Mouse (Mus musculus) adrenal gland, adult 2 months (tissue): Measurements from ENCODE around the gene Ccdc83. TPM values are rescaled to one million over a fixed set of nuclear protein-coding genes. Genes with fewer than 3 reads are reported as not detected.

ENCODE experiments used
- DNase-seq: peaks from one replicate; pipeline ENCODE4 v3.0.0; 2021
- long read RNA-seq: library from polyadenylated mRNA; stranded (forward); transcript quantifications from one replicate; pipeline ENCODE4 v2.0.0, GENCODE M21; 2021
- polyA plus RNA-seq: library from polyadenylated mRNA; depleted of rRNA; stranded (reverse); fragments of >200 nt; gene quantifications from 2 replicates; pipeline ENCODE4 v1.2.3, GENCODE M21; 2012; rRNA removed
- total RNA-seq, 2 experiments: library from RNA; stranded (reverse); gene quantifications; 2 replicates each; pipeline ENCODE4 v1.2.3; 2021

Gene Ccdc83
- total RNA-seq (not detected), polyA plus RNA-seq (not detected in 2 replicates)
- long read RNA-seq, result 0 reads

DNA sequence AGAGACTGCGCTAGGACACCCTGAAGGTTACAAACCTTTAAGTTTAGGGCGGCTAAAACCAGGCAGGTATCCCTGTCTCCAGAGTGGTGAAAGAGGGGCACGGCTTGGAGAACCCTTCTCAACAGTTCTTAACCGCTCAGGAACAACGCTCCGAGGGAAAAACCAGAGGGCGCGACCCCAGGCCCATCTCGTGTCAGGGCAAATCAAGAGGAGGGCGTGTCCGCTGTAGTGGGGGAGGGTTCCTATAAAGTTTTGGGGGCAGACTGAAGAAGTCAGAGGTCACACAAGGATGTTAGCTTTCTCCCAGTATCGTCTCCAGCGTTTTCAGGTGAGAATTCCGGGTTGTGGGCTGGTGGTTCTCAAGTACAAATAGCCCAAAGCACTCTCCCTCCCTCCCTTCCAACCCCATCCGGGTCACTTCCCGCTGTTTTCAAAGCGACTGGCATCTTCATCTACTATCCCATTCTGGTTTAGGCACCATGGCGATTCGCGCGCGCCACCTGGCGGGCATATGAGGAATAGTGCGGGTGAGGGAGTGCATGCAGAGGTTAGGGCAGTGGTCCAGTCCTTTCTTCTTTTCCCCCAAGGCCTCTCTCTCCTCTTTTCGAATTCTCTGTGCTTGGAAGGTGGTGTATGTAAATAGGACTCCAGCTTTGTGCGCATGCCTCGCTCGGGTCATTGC lies at the start of gene Ccdc83:
Gene Ccdc83, minus strand, starts transcription at position 489 of the 682 bp plus-strand sequence.
- peak; percentile 83 for DNase-seq

GRCm38 (mm10) chr7:90313421-90313820 lies 47.8 kb upstream of the Ccdc83 start:
- DNase-seq, result no peak

- no peak for DNase-seq
Observed at GRCm38 (mm10) chr7:90312151-90312883, 46.7 kb upstream of the Ccdc83 start.

- DNase-seq, result peak; percentile 11
Observed at GRCm38 (mm10) chr7:90308003-90308402, 42.4 kb upstream of the Ccdc83 start.

GRCm38 (mm10) chr7:90306968-90307367 lies 41.4 kb upstream of the Ccdc83 start:
- no peak for DNase-seq

GRCm38 (mm10) chr7:90306079-90306478 lies 40.5 kb upstream of the Ccdc83 start:
- DNase-seq, result no peak

DNA sequence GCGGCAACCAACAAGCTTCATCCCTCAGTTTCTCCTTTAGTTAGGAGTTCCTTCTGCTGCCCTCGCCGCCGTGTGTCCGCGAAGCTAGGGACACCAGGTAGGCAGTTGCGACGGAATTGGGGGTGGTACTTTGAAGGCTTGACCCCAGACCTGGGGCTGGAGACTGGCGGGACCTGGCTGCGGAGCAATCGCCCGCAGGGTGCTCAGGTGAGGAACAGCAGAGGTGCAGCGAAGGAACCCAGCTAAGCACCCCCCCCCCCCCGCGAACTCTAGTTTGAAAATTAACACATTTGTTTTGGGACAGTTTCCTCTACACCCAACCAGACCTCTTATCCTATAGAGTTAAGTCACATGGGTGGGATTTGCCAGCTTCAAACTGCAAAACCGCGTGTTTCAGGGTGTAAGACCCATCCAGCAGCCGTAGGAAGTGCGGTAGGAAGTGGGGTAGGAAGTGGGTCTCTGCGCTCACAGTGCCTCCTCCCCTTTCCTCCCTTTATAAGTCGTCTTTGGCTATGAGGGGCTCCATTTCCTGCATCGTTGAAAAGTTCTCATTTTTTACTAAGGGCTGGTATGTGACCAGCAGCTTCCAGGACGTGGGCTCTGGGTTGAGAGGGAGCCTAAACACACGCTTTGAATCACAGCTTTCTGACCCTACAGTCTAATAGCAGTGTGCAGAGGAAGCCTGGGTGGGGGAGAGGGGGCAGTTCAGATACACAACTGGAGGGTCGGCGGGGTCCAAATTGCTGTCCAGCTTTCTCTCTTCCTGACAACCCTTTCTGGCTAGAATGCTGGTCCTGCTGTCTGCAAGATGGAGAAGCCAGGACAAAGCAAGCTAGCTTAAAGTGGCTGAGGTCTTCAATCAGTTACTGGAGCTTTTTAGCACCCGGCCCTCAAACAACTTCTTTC lies 37.3 kb upstream of the Ccdc83 start:
- peak; percentile 4 for DNase-seq

DNA sequence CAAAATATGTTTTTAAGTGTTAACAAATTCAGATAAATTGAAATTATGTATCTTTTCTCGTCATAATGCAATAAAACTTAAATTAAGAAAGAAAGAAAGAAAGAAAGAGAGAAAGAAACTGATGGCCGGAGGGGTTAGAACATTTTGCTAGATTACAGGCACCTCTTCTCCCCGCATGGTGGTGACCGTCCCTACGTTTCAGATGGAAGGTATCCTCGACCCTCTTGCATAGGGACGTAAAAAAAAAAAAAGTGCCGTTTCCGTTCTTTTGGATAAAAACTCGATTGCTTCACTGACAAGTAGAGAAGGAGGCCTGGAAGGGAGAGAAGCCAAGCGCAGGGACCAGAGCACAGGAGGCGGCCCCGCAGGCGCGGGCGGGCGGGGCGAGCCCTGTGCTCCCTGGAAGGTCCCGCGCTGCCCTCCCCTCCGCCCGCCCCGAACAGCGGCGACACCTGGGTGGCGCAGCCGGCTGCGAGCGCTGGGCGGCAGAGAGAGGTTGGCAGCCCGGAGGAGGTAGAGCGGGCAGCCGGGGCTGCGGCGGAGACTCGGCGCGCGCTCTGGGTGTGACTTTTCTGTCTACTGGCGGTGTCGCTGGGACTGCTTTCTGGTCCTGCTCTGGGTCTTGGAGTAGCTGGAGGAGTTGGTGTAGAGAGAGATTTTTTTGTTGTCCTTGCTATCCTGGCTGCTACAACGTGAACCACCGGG lies 36.5 kb upstream of the Ccdc83 start, which contains the start of gene Sytl2:
Gene Sytl2, plus strand, starts transcription at position 311 of the 705 bp plus-strand sequence.
- DNase-seq, result peak; percentile 81

DNA sequence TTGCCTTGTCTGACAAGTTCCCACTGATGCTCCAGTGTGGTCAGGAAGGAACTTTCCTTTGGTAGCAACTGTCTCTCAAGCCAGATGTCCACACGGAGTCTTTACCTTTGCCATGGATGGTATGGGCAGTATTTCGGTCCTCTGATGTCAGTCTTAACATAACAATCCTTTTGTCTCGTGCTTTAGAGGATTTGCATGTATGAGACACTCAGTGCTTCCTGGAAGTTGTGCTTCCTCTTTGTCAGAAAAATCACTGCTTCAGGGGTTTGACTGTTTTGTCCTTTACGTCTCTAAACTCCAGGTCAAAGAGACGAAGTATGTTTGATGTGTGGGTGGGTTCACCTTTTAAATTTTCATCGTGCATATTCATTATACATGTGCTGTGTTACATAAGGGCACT lies 26.3 kb upstream of the Ccdc83 start:
- no peak for DNase-seq

DNA sequence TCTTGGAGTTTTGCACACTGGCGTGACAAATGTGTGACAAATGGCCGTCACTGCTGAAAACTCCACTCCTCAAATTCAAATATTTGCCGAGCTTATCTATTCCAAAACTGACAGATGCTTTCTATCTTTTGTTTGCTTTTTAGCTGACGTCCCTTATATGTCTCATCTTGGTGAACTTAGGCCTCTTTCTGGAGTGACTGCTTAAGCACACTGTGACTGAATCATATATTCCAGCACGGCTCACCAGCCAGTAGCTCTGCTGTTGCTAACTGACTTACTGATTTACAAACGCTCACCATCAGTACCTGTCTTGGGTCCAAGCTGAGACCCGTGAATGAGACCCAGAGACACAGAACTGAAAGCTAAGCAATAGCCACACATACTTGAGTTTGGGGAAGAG lies 19.2 kb upstream of the Ccdc83 start:
- no peak for DNase-seq

DNA sequence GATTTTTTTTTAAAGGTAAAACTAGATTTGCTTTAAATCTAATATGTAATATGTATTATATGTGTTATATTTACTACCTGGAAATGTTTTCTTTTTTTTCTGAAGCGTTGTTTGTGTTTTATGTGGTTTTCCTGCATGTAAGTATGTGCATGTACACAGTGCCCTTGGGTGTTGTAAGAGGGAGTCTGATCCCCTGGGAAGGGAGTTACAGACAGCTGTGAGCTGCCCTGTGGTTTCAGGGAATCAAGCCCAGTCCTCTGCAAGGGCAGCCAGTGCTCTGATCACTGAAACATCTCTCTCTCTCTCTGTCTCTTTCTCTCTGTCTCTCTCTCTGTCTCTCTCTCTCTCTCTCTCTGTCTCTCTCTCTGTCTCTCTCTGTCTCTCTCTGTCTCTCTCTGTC lies 17.2 kb upstream of the Ccdc83 start:
- no peak for DNase-seq

DNA sequence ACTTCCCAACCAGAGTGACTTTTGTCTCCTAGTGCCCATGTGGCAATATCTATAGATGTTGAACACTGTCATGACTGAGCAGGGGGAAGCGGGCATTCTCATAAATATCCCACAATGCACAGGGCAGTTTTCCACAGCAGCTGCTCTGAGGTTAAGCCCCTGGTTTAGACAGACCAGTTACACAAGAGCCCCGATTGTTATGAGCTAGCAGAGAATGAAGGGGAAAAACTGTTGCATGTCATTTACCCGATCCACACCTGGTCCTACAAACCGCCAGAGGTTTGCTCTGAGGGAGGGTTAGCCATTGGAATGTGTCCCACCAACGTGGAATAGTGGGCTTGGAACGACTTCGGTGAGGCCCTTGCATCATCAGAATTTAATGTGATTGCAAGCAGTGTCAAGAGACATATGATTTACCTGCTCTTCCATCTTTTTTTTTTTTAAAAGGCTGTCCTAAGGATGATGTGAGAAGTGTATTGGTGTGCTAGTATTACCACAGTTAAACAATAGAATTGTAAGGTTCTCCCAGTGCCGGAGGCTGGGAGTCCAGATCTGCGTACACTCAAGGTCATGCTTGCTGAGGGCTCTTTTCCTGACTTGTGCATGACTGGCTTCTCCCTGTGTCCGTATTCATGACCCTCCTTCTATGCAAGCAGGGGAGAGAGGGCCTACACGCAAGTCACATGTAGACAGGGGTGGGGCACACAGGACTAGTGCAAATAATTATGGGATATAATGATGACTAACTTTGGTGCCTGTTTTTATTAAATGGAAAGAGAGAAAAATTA lies 16.4 kb upstream of the Ccdc83 start:
- DNase-seq, result no peak

GRCm38 (mm10) chr7:90280878-90281277 lies 15.3 kb upstream of the Ccdc83 start:
- DNase-seq, result no peak

DNA sequence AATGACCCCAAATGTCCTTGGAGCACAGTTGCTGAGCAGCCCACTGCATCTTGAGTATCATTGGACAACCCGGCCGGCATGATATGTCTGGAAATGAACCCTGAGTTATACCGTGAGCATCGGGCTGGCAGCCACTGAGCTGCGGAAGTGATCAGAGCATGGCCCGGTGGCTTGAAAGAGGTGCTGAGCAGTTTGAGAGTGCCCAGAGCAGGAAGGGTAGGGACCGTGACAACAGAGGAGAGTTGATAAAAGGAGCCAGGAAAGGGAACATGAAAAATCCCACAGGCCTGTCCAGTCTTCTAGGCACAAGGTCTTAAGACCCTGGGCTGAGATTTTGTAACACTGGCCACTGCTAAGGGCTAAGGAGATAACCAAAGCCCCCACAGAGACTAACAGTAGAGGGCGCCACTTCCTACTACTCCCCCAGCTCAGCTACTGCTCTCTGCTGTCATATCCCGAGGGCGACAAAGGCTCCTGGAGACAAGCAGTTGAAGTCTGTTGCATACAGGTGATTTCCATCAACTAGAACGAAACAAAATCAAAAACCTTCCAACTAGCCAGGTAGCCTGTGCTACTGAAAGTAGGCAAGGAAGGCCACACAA lies 14.8 kb upstream of the Ccdc83 start:
- DNase-seq, result peak; percentile 50

DNA sequence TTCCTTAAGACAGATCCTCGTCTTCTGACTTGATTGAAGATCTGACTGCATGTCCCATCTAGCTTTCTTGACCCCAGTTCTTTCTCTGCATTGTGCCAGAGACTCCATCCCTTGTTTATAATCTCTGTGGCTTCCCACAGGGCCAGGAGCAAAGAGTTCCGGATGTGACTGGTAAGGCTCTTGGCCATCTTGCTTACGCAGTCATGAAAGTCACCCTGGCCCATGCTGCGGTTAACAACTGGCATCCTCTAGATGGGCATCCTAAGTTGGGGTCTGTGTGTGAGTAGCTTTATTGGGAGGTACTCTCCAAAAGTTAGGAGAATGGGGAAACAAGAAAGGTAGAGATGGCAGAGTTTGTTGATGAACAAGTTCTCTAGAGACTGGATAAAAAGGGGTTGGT lies 13.6 kb upstream of the Ccdc83 start:
- no peak for DNase-seq

- DNase-seq, result no peak
Observed at GRCm38 (mm10) chr7:90277769-90278168, 12.2 kb upstream of the Ccdc83 start.

- DNase-seq, result no peak
Observed at GRCm38 (mm10) chr7:90277246-90277645, 11.7 kb upstream of the Ccdc83 start.

- no peak for DNase-seq
Observed at GRCm38 (mm10) chr7:90274561-90275100, 9.1 kb upstream of the Ccdc83 start.

DNA sequence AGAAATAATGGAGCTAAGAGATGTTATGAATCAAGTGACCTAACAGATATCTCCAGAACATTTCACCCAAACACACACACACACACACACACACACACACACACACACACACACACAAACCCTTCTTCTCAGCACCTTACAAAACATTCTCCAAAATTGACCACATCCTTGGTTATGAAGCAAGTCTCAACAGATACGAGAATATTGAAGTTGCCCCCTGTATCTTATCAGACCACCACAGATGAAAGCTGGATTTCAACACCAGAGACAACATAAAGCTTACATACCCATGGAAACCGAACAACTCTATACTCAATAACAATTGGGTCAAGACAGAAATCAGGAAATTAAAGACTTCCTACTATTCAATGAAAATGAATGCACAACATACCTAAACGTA lies 4.6 kb upstream of the Ccdc83 start:
- DNase-seq, result no peak

GRCm38 (mm10) chr7:90261902-90262599 lies 3.5 kb downstream of the Ccdc83 start:
- DNase-seq, result no peak
